Mouse (Mus musculus) kidney, embryonic 14.5 days (tissue): ENCODE data around the gene Rnaseh2a. TPM values are rescaled to one million over a fixed set of nuclear protein-coding genes. Genes with fewer than 3 reads are reported as not detected.
"Not testable (repeated sequence)": the region's sequence is repeated elsewhere in the genome, so short reads cannot be mapped to it uniquely, and the experiment has no call there.

ENCODE experiments used
- ATAC-seq: fragments of 200-750 bp; cut with Nextera tagmentation; 2 replicates; pipeline ENCODE4 v1.8.0; 2017; ENCODE audit warnings: moderate number of reproducible peaks, mild to moderate bottlenecking, moderate TSS enrichment, moderate library complexity; ENCODE audit not compliant: low FRiP score, low TSS enrichment
- H3K27ac ChIP-seq: fragments of 300-500 bp; sonication (generic); 2 replicates; pipeline ENCODE4 v1.5.1; 2014; ENCODE audit warnings: low read depth, mild to moderate bottlenecking, low read length, moderate library complexity, mixed read lengths
- H3K27me3 ChIP-seq: fragments of 300-500 bp; sonication (generic); 2 replicates; pipeline ENCODE4 v1.6.1; 2014; ENCODE audit warnings: mild to moderate bottlenecking, low read length; ENCODE audit not compliant: control insufficient read depth, insufficient read depth
- H3K36me3 ChIP-seq: fragments of 300-500 bp; sonication (generic); 2 replicates; pipeline ENCODE4 v1.6.1; 2014; ENCODE audit warnings: low read length, mixed read lengths; ENCODE audit not compliant: control insufficient read depth, insufficient read depth
- H3K4me1 ChIP-seq: fragments of 300-500 bp; sonication (generic); 2 replicates; pipeline ENCODE4 v1.6.1; 2014; ENCODE audit warnings: low read length, mixed read lengths; ENCODE audit not compliant: control insufficient read depth, insufficient read depth
- H3K4me2 ChIP-seq: fragments of 300-500 bp; sonication (generic); replicated peaks from 2 replicates; pipeline ENCODE4 v1.6.1; 2014; ENCODE audit warnings: low read depth, mild to moderate bottlenecking, low read length
- H3K4me3 ChIP-seq: fragments of 300-500 bp; sonication (generic); 2 replicates; pipeline ENCODE4 v1.5.1; 2014; ENCODE audit warnings: mild to moderate bottlenecking, low read length
- H3K9ac ChIP-seq: fragments of 300-500 bp; sonication (generic); 2 replicates; pipeline ENCODE4 v1.6.1; 2014; ENCODE audit warnings: low read depth, mild to moderate bottlenecking, low read length, moderate library complexity
- H3K9me3 ChIP-seq: fragments of 300-500 bp; sonication (generic); 2 replicates; pipeline ENCODE4 v1.6.1; 2016; ENCODE audit warnings: low read length; ENCODE audit not compliant: control insufficient read depth
- WGBS: fragments of 180-500 bp; shearing (Covaris S2); extraction: QIAGEN DNeasy Blood & Tissue Kit; methylation state at CpG from one replicate; pipeline ENCODE4 v1.1.7; 2014; 5-methylcytosine and 5-hydroxymethylcytosine counted together
- microRNA-seq: library from miRNA; unstranded; fragments of <30 nt; microRNA quantifications from one replicate; pipeline ENCODE4, GENCODE M21; 2016
- polyA plus RNA-seq: library from polyadenylated mRNA; unstranded; fragments of >200 nt; fragmentation: Nextera tagmentation; extraction: Ambion mirVana; gene quantifications from 2 replicates; pipeline ENCODE4 v1.2.1, GENCODE M21; 2014

The Rnaseh2a gene
- polyA plus RNA-seq, 1 experiment from 2014 or later: 143 TPM

DNA sequence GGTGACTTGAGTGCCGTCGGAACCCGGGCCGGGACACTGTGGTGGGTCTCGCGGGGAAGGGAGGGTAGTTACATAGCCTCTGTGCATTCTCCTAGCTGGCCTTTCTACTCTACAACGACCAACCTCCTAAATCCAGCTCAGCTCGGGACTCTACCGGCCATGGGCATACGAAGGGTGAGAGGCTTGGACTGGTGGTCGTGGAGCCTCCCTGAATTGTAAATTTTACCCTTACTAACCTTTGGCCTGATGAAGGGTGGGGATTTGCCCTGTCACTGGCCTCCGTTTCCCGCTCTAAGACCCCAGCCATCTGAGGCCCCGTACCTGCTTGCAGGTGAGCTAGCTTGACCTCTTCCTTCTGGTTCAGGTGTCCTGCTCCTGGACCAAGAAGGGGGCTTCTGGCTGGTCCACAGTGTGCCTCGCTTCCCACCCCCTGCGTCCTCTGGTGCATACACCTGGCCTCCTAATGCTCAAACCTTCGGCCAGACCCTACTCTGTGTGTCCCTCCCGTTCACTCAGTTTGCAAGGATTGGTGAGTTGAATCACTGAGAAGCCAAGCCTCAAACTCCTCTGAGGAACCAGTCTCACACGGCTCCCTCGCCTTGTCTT lies 60.3 kb downstream of the Rnaseh2a start:
- Histone ChIP-seq H3K36me3 (no peaks in the 10 kb centered on the region), H3K9me3 (peaks cover 3% of the 10 kb centered on the region; the same call in 1 of the 2 replicates), H3K4me1 (peaks cover 12% of the 10 kb centered on the region), H3K27ac (no peak overlapping the region), H3K4me2 (peak overlapping the region; percentile 82), H3K4me3 (peak overlapping the region; percentile 58), H3K27me3 (peaks cover 36% of the 10 kb centered on the region), H3K9ac (peak overlapping the region; percentile 65)
- 47% methylated on average over 20 of the region's 20 CpGs for WGBS
- ATAC-seq: no peak

DNA sequence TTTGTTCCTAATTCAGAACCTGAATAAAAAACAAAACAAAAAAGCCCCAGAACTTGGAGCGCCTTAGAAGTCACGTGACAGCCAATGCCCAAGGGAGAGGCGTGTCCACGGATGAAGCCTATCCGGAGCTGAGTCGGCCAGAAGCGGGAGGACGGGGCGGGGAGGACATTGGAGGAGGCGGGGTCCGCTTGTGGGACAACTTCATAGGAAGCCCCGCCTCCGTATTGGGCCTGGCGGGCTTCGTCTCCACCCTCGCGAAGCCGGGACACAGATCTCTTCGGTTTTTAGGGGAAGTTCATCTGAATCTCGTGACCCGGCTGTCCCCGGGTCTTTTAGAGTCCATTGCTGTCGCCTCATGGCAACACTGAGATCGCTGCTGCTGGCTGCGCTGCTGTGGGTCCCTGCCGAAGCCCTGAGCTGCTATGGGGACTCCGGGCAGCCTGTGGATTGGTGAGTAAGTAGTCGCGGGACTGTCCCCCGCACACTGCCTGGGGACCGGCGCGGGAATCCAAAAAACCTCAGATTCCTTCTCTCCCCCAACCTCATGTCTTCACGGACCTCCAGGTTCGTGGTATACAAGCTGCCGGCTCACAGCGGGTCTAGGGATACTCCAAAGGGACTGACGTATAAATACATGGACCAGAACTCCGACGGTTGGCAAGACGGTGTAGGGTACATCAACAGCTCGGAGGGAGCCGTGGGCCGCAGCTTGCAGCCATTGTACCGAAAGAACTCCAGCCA lies 61.0 kb downstream of the Rnaseh2a start, which contains the start of gene Dnase2a:
TSS of gene Dnase2a (plus strand) at position 140 of the 741 bp plus-strand sequence.
- Histone ChIP-seq H3K9ac (peak within 1 kb of the TSS; percentile 65), H3K27ac (no peak within 1 kb of the TSS), H3K36me3 (no peaks in the 10 kb centered on the region), H3K4me3 (peak within 1 kb of the TSS; percentile 58), H3K27me3 (peaks cover 32% of the 10 kb centered on the region), H3K4me1 (peaks cover 12% of the 10 kb centered on the region), H3K4me2 (peak within 1 kb of the TSS; percentile 82), H3K9me3 (no peaks in the 10 kb centered on the region)
- ATAC-seq: peak; percentile 90
- WGBS: 1% methylated on average over 45 of the region's 45 CpGs

DNA sequence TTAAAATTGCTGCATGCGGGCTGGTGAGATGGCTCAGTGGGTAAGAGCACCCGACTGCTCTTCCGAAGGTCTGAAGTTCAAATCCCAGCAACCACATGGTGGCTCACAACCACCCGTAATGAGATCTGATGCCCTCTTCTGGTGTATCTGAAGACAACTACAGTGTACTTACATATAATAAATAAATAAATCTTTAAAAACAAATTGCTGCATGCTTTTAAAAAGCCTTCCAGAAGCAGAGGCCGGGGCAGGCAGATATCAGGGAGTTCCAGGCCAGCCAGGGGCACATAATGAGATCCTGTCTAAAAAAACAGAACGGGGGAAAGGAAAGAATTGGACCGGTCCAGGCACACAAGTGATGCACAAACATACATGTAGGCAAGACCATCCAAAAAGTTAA lies 61.6 kb downstream of the Rnaseh2a start:
- not testable (repeated sequence) for H3K9me3 ChIP-seq, ATAC-seq, H3K36me3 ChIP-seq, H3K27ac ChIP-seq
- WGBS: 25% methylated on average over 6 of the region's 7 CpGs
- H3K4me1 ChIP-seq: peaks cover 10% of the 10 kb centered on the region
- peak overlapping the region; percentile 58 for H3K4me3 ChIP-seq
- H3K9ac ChIP-seq: 0 out of 2 replicates have a peak overlapping the region, but pooled peaks have one; percentile 28
- peaks cover 29% of the 10 kb centered on the region for H3K27me3 ChIP-seq
- peak overlapping the region; percentile 82 for H3K4me2 ChIP-seq

DNA sequence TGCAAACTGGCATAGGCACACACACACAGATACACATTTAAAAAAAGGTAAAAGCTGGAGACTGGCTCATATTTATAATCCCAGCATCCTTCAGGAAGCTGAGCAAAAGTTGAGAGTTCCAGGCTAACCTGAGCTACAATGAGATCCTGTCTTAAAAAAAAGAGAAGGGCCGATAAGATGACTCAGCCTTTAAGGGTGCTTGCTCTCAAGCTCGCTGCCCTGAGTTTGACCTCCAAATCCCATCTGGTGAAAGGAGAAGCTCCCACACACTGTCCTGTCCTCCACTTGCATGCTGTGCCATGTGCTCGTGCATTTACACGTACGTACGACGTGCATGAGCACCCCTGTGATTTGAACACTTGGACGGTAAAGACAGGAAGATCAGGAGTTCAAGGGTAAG lies 62.1 kb downstream of the Rnaseh2a start:
- ATAC-seq: no peak
- no peak overlapping the region for H3K27ac ChIP-seq
- H3K36me3 ChIP-seq: no peaks in the 10 kb centered on the region
- no peak overlapping the region for H3K9ac ChIP-seq
- no peak overlapping the region for H3K4me2 ChIP-seq
- peaks cover 7% of the 10 kb centered on the region; the same call in 1 of the 2 replicates for H3K4me1 ChIP-seq
- 61% methylated on average over 8 of the region's 8 CpGs for WGBS
- peaks cover 24% of the 10 kb centered on the region for H3K27me3 ChIP-seq
- no peaks in the 10 kb centered on the region for H3K9me3 ChIP-seq
- H3K4me3 ChIP-seq: no peak overlapping the region

DNA sequence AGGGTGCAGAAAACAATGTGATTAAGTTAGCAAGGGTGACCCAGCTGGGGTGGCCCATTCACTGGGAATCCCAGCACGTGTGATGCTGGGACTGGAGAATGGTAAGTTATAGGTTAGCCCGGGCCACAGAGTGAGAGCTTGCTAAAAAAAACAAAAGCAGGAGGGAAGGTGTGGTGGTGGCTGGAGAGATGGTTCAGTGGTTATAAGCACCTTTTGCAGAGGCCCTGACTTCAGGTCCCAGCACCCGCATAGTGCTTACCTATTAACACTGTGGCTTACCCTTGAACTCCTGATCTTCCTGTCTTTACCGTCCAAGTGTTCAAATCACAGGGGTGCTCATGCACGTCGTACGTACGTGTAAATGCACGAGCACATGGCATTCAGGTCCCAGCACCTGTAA lies 62.5 kb downstream of the Rnaseh2a start:
- Histone ChIP-seq H3K4me2 (no peak overlapping the region), H3K4me3 (no peak overlapping the region), H3K27me3 (peaks cover 19% of the 10 kb centered on the region), H3K4me1 (peaks cover 7% of the 10 kb centered on the region; the same call in 1 of the 2 replicates), H3K9ac (no peak overlapping the region), H3K9me3 (no peaks in the 10 kb centered on the region), H3K36me3 (no peaks in the 10 kb centered on the region), H3K27ac (no peak overlapping the region)
- 86% methylated on average over 9 of the region's 9 CpGs for WGBS
- ATAC-seq: no peak

Small RNA genes within 50 kb of the gene (microRNA-seq; reads per million reads assigned to microRNA genes)
- gene Gm24197: not detected

Other genes with a start within 250 kb of the Rnaseh2a start
- gene G430095P16Rik, start 246.8 kb downstream of the Rnaseh2a start, polyA plus RNA-seq: 1.7 and 2.8 TPM in 2 replicates
- gene Nfix, start 169.4 kb downstream of the Rnaseh2a start, polyA plus RNA-seq: 9.4 and 10.9 TPM in 2 replicates
- 5.9 and 6.0 TPM in 2 replicates for gene Dand5, start 146.9 kb downstream of the Rnaseh2a start, polyA plus RNA-seq
- gene Gadd45gip1, start 138.2 kb downstream of the Rnaseh2a start, polyA plus RNA-seq: 49.2 and 54.2 TPM in 2 replicates
- gene Rad23a, start 129.1 kb downstream of the Rnaseh2a start, polyA plus RNA-seq: 124 and 125 TPM in 2 replicates
- 758 and 944 TPM in 2 replicates for gene Calr, start 122.8 kb downstream of the Rnaseh2a start, polyA plus RNA-seq
- gene Farsa, start 112.8 kb downstream of the Rnaseh2a start, polyA plus RNA-seq: 90.4 and 105 TPM in 2 replicates
- gene Syce2, start 97.7 kb downstream of the Rnaseh2a start, polyA plus RNA-seq: 73.0 and 98.4 TPM in 2 replicates
- 28.6 and 43.3 TPM in 2 replicates for gene Gcdh, start 75.8 kb downstream of the Rnaseh2a start, polyA plus RNA-seq
- gene Klf1, start 67.8 kb downstream of the Rnaseh2a start, polyA plus RNA-seq: 1.2 and 1.7 TPM in 2 replicates
- 10.8 and 12.1 TPM in 2 replicates for gene Dnase2a, start 61.2 kb downstream of the Rnaseh2a start, polyA plus RNA-seq
- gene Mast1, start 32.4 kb downstream of the Rnaseh2a start, polyA plus RNA-seq: 0.21 and 0.35 TPM in 2 replicates
- gene Rtbdn, start 22.8 kb downstream of the Rnaseh2a start, polyA plus RNA-seq: 0.16 TPM in 1 of 2 replicates, not detected in the other
- not detected in 2 replicates for gene Gm49661, start 334 bp downstream of the Rnaseh2a start, polyA plus RNA-seq
- gene Prdx2, start 180 bp downstream of the Rnaseh2a start, polyA plus RNA-seq: 965 and 1,048 TPM in 2 replicates
- 7.3 and 10.0 TPM in 2 replicates for gene Junb, start 9.0 kb upstream of the Rnaseh2a start, polyA plus RNA-seq
- 14.6 and 18.7 TPM in 2 replicates for gene Hook2, start 20.8 kb upstream of the Rnaseh2a start, polyA plus RNA-seq
- gene Best2, start 44.8 kb upstream of the Rnaseh2a start, polyA plus RNA-seq: not detected in 2 replicates
- gene Asna1, start 55.5 kb upstream of the Rnaseh2a start, polyA plus RNA-seq: 109 and 180 TPM in 2 replicates
- gene Trir, start 57.1 kb upstream of the Rnaseh2a start, polyA plus RNA-seq: 163 and 211 TPM in 2 replicates
- 15.6 and 19.7 TPM in 2 replicates for gene Tnpo2, start 67.1 kb upstream of the Rnaseh2a start, polyA plus RNA-seq
- 24.4 and 29.6 TPM in 2 replicates for gene Fbxw9, start 90.3 kb upstream of the Rnaseh2a start, polyA plus RNA-seq
- gene Gm5741, start 98.2 kb upstream of the Rnaseh2a start, polyA plus RNA-seq: 1.1 TPM in 1 of 2 replicates, not detected in the other
- gene Dhps, start 102.0 kb upstream of the Rnaseh2a start, polyA plus RNA-seq: 74.4 and 85.8 TPM in 2 replicates
- 161 and 174 TPM in 2 replicates for gene Wdr83os, start 111.0 kb upstream of the Rnaseh2a start, polyA plus RNA-seq
- 43.4 and 44.9 TPM in 2 replicates for gene Wdr83, start 111.5 kb upstream of the Rnaseh2a start, polyA plus RNA-seq
- 23.3 and 33.9 TPM in 2 replicates for gene Man2b1, start 113.5 kb upstream of the Rnaseh2a start, polyA plus RNA-seq
- 1.3 and 1.6 TPM in 2 replicates for gene Zfp791, start 153.3 kb upstream of the Rnaseh2a start, polyA plus RNA-seq
- gene Cks1brt, start 182.2 kb upstream of the Rnaseh2a start, polyA plus RNA-seq: not detected in 2 replicates